Mouse (Mus musculus) testis, adult 2 months (tissue): ENCODE data around the gene Ccser1. TPM values are rescaled to one million over a fixed set of nuclear protein-coding genes. Genes with fewer than 3 reads are reported as not detected.

Source experiments
- H3K27ac ChIP-seq: fragments of 200-500 bp; 2 replicates; pipeline ENCODE4 v1.5.1; 2012; ENCODE audit warnings: low read depth, low read length; ENCODE audit not compliant: control insufficient read depth, insufficient read depth
- H3K27me3 ChIP-seq: fragments of 200-500 bp; 2 replicates; pipeline ENCODE4 v1.6.1; 2012; ENCODE audit warnings: mild to moderate bottlenecking, low read length, moderate library complexity; ENCODE audit not compliant: control insufficient read depth, insufficient read depth
- H3K36me3 ChIP-seq: fragments of 200-500 bp; 2 replicates; pipeline ENCODE4 v1.6.1; 2012; ENCODE audit warnings: mild to moderate bottlenecking, low read length; ENCODE audit not compliant: control insufficient read depth, insufficient read depth
- H3K4me1 ChIP-seq: fragments of 200-500 bp; 2 replicates; pipeline ENCODE4 v1.6.1; 2012; ENCODE audit warnings: low read length; ENCODE audit not compliant: control insufficient read depth, insufficient read depth
- H3K4me3 ChIP-seq: fragments of 200-500 bp; 2 replicates; pipeline ENCODE4 v1.5.1; 2012; ENCODE audit warnings: low read depth, mild to moderate bottlenecking, low read length, moderate library complexity, mixed read lengths; ENCODE audit not compliant: control insufficient read depth
- CTCF ChIP-seq: fragments of 200-500 bp; IDR thresholded peaks from 2 replicates; pipeline ENCODE4 v1.5.1; 2012; ENCODE audit warnings: low read depth, mild to moderate bottlenecking, inconsistent platforms, low read length, moderate library complexity; ENCODE audit not compliant: control insufficient read depth, insufficient read depth, insufficient replicate concordance
- POLR2A ChIP-seq: fragments of 200-500 bp; IDR thresholded peaks from 2 replicates; pipeline ENCODE4 v1.6.1; 2012; ENCODE audit warnings: low read depth, mild to moderate bottlenecking, inconsistent platforms, low read length, moderate library complexity; ENCODE audit not compliant: control insufficient read depth
- polyA plus RNA-seq: library from polyadenylated mRNA; depleted of rRNA; stranded (reverse); fragments of >200 nt; gene quantifications from 2 replicates; pipeline ENCODE4 v1.2.3, GENCODE M21; 2012

Ccser1 gene
- polyA plus RNA-seq, 1 experiment: 0.32 TPM

DNA sequence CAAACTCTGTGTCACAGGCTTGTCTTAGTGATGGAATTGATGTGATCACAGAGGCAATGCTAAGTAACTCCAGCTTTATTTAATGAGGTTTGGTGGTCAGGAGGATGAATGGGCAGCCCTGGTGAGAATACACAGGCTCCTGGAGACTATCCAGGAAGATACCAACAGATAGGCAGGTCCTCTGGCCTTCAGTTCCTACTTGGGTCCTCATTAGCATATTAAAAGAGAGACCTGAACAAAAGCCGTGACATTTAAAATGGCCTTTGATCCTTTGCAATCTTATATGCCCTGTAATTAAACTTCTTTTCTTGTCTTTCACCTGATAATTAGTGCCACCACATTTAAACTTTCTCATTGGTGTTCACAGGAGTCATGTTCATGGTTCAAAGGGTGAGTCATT lies 83.2 kb downstream of the Ccser1 start:
- TF ChIP-seq POLR2A (no peak), CTCF (no peak)
- Histone ChIP-seq H3K36me3 (no peaks in the 10 kb centered on the region), H3K27ac (no peak overlapping the region), H3K4me1 (no peaks in the 10 kb centered on the region), H3K4me3 (no peak overlapping the region), H3K27me3 (no peaks in the 10 kb centered on the region)

- H3K36me3 ChIP-seq: no peaks in the 10 kb centered on the region
- H3K4me1 ChIP-seq: no peaks in the 10 kb centered on the region
- H3K27ac ChIP-seq: no peak overlapping the region
- H3K4me3 ChIP-seq: no peak overlapping the region
- H3K27me3 ChIP-seq: no peaks in the 10 kb centered on the region
- TF ChIP-seq POLR2A (no peak), CTCF (no peak)
Observed at GRCm38 (mm10) chr6:61271033-61271432, 90.9 kb downstream of the Ccser1 start.

DNA sequence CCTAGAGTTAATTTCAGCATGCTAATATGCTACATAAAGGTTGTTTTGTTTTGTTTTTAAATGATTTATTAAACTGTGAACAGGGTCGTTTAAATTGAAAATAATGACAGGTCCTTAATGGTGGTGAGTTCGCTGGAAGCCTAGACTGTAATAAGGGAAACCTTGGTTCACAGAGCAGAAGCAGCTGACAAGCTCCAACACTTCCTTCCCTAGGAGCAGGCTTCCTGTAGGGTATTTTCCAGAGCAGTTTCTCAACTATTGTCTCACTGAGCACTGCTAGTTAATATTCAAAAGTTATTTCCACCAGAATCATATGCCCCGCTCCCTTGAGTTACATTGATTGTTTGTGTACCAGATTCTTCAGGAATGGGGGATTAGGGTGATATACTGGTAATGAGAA lies 93.3 kb downstream of the Ccser1 start:
- H3K27ac ChIP-seq: no peak overlapping the region
- H3K4me1 ChIP-seq: no peaks in the 10 kb centered on the region
- no peaks in the 10 kb centered on the region for H3K27me3 ChIP-seq
- no peaks in the 10 kb centered on the region for H3K36me3 ChIP-seq
- no peak for TF ChIP-seq POLR2A
- TF ChIP-seq CTCF: no peak
- H3K4me3 ChIP-seq: no peak overlapping the region

- H3K27me3 ChIP-seq: no peaks in the 10 kb centered on the region
- no peak overlapping the region for H3K4me3 ChIP-seq
- no peaks in the 10 kb centered on the region for H3K36me3 ChIP-seq
- no peak overlapping the region for H3K27ac ChIP-seq
- TF ChIP-seq CTCF: no peak
- TF ChIP-seq POLR2A: no peak
- no peaks in the 10 kb centered on the region for H3K4me1 ChIP-seq
Observed at GRCm38 (mm10) chr6:61279506-61279905, 99.4 kb downstream of the Ccser1 start.

GRCm38 (mm10) chr6:61292927-61293326 lies 112.8 kb downstream of the Ccser1 start:
- TF ChIP-seq POLR2A: no peak
- no peak for TF ChIP-seq CTCF

DNA sequence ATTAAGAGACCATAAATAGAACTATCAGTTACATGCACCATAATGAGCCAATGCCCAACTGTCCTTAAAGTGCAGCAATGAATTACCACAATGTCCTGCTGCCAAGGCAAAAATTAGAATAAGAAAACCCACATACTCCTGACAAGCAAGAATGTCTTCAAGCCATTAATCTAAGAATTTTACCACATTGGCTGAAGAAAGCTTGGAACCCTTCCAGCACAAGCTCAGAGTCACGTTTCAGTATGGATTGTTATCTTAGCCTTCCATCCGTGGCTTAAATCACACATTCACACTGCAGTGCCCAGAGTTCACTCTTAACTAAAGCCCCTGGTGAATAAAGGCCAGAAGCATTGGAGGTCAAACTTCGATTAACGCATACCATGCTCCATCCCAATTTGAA lies 115.4 kb downstream of the Ccser1 start:
- TF ChIP-seq CTCF: no peak
- no peak for TF ChIP-seq POLR2A
- no peak overlapping the region for H3K27ac ChIP-seq
- H3K36me3 ChIP-seq: no peaks in the 10 kb centered on the region
- no peak overlapping the region for H3K4me3 ChIP-seq
- no peaks in the 10 kb centered on the region for H3K27me3 ChIP-seq
- no peaks in the 10 kb centered on the region for H3K4me1 ChIP-seq

More at GRCm38 (mm10) chr6:61292927-61293326, 112.8 kb downstream of the Ccser1 start:
- H3K27me3 ChIP-seq: no peaks in the 10 kb centered on the region
- H3K36me3 ChIP-seq: no peaks in the 10 kb centered on the region
- H3K27ac ChIP-seq: no peak overlapping the region
- H3K4me1 ChIP-seq: no peaks in the 10 kb centered on the region
- H3K4me3 ChIP-seq: no peak overlapping the region

- H3K36me3 ChIP-seq: no peaks in the 10 kb centered on the region
- H3K4me3 ChIP-seq: no peak overlapping the region
- H3K4me1 ChIP-seq: no peaks in the 10 kb centered on the region
- no peaks in the 10 kb centered on the region for H3K27me3 ChIP-seq
- TF ChIP-seq POLR2A (no peak), CTCF (no peak)
- no peak overlapping the region for H3K27ac ChIP-seq
Observed at GRCm38 (mm10) chr6:61296188-61297037, 116.3 kb downstream of the Ccser1 start.
